Mouse (Mus musculus) midbrain, embryonic 15.5 days (tissue): ENCODE measurements around the gene Bcl9. TPM values are rescaled to one million over a fixed set of nuclear protein-coding genes. Genes with fewer than 3 reads are reported as not detected.

ENCODE experiments used
- ATAC-seq: fragments of 200-750 bp; cut with Nextera tagmentation; replicated peaks from 2 replicates; pipeline ENCODE4 v1.8.0; 2017; ENCODE audit warnings: moderate TSS enrichment
- H3K27ac ChIP-seq: fragments of 300-500 bp; sonication (generic); 2 replicates; pipeline ENCODE4 v1.5.1; 2015; ENCODE audit warnings: mild to moderate bottlenecking, inconsistent platforms
- H3K27me3 ChIP-seq: fragments of 300-500 bp; sonication (generic); replicated peaks from 2 replicates; pipeline ENCODE4 v1.6.1; 2015; ENCODE audit warnings: inconsistent platforms
- H3K36me3 ChIP-seq: fragments of 300-500 bp; sonication (generic); replicated peaks from 2 replicates; pipeline ENCODE4 v1.6.1; 2015; ENCODE audit warnings: inconsistent platforms
- H3K4me1 ChIP-seq: fragments of 300-500 bp; sonication (generic); 2 replicates; pipeline ENCODE4 v1.6.1; 2015; ENCODE audit warnings: inconsistent platforms
- H3K4me2 ChIP-seq: fragments of 300-500 bp; sonication (generic); 2 replicates; pipeline ENCODE4 v1.6.1; 2015; ENCODE audit warnings: inconsistent platforms, mild to moderate bottlenecking, moderate library complexity
- H3K4me3 ChIP-seq: fragments of 300-500 bp; sonication (generic); 2 replicates; pipeline ENCODE4 v1.5.1; 2015; ENCODE audit warnings: mild to moderate bottlenecking, inconsistent platforms
- H3K9ac ChIP-seq: fragments of 300-500 bp; sonication (generic); 2 replicates; pipeline ENCODE4 v1.6.1; 2015; ENCODE audit warnings: mild to moderate bottlenecking, inconsistent platforms
- H3K9me3 ChIP-seq: fragments of 300-500 bp; sonication (generic); 2 replicates; pipeline ENCODE4 v1.6.1; 2016; ENCODE audit warnings: inconsistent platforms
- WGBS: fragments of 180-500 bp; shearing (Covaris S2); methylation state at CpG from one replicate; pipeline ENCODE4 v1.1.7; 2015; ENCODE audit warnings: mixed read lengths; 5-methylcytosine and 5-hydroxymethylcytosine counted together
- polyA plus RNA-seq: library from polyadenylated mRNA; unstranded; fragments of >200 nt; fragmentation: Nextera tagmentation; extraction: Ambion mirVana; gene quantifications from 2 replicates; pipeline ENCODE4 v1.2.1, GENCODE M21; 2015

Bcl9 gene
- polyA plus RNA-seq, result 101 and 102 TPM in 2 replicates

DNA sequence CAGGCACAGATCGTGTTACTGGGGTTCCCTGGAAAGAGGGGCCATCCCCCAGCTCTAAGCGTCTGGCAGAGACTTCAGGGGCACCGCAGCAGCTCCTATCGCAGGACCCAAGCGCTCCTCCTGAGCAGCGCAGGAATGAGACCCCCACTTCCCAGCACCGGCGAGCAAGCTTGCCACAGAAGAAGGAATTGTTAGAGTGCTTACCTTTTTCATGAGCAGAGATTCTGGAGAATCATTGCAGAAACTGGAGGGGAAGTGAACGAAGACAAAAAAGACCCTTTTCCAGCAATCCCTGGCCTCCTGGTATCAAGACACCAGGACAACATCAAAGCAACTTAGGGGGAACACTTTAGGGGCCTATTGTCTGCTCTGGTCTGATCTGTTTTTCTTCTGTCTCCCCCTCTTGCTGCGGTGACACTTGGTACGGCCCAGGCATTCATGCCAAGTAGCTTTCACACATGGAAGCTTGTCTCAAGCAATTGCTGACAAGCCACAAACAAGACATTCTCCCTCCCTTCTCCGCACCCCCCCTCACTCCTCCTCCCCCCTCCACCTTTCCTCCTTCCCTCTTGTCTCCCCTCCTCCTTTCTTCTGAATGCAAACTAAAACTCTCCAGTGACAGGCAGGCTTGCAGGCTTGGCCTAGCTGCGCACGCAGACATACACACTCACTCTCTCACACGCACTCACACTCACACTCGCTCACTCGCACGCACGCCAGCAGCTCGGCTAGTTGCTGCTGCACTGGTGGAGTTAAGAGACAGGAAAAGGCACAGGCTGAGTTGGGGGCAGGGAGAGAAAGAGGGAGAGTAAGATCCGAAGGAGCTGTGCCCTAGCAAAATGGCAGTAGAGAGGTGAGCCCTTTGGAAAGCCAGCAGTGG lies at the start of gene Bcl9:
Gene Bcl9 (minus strand): TSS at position 365 of the 880 bp plus-strand sequence.
- peak; percentile 89 for ATAC-seq
- H3K27me3 ChIP-seq, result no peaks in the 10 kb centered on the region
- H3K9me3 ChIP-seq, result no peaks in the 10 kb centered on the region
- H3K27ac ChIP-seq, result peak within 1 kb of the TSS; percentile 97
- WGBS, result under 1% methylated on average over 21 of the region's 21 CpGs
- H3K4me3 ChIP-seq, result peak within 1 kb of the TSS; percentile 76
- H3K36me3 ChIP-seq, result no peaks in the 10 kb centered on the region
- peak within 1 kb of the TSS; percentile 81 for H3K9ac ChIP-seq
- peaks cover 42% of the 10 kb centered on the region for H3K4me1 ChIP-seq
- peak within 1 kb of the TSS; percentile 60 for H3K4me2 ChIP-seq

DNA sequence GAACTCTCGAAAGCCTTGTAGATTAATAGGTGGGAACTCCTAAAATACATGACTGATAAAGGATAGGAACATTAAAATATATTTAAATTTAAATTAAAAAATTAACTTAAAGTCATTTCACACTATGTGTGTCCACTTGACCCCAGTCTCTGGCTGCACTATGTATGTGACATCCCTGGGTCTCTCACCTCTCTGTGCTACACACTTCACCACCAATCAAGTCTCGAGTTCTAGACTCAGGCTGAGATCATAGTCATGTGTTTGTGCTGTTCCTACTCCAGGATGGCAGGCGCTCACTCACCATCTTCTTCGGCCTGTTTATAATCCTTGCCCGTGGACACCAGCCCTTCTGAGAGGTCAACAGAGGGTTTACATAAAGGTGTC lies 41.5 kb upstream of the Bcl9 start:
- no peaks in the 10 kb centered on the region for H3K9me3 ChIP-seq
- H3K27me3 ChIP-seq, result no peaks in the 10 kb centered on the region
- H3K9ac ChIP-seq, result no peak overlapping the region
- peak; percentile 59 for ATAC-seq
- H3K4me2 ChIP-seq, result no peak overlapping the region
- peaks cover 8% of the 10 kb centered on the region; the same call in 1 of the 2 replicates for H3K4me1 ChIP-seq
- no peak overlapping the region for H3K27ac ChIP-seq
- H3K36me3 ChIP-seq, result no peaks in the 10 kb centered on the region
- 71% methylated on average over 5 of the region's 5 CpGs for WGBS
- no peak overlapping the region for H3K4me3 ChIP-seq

DNA sequence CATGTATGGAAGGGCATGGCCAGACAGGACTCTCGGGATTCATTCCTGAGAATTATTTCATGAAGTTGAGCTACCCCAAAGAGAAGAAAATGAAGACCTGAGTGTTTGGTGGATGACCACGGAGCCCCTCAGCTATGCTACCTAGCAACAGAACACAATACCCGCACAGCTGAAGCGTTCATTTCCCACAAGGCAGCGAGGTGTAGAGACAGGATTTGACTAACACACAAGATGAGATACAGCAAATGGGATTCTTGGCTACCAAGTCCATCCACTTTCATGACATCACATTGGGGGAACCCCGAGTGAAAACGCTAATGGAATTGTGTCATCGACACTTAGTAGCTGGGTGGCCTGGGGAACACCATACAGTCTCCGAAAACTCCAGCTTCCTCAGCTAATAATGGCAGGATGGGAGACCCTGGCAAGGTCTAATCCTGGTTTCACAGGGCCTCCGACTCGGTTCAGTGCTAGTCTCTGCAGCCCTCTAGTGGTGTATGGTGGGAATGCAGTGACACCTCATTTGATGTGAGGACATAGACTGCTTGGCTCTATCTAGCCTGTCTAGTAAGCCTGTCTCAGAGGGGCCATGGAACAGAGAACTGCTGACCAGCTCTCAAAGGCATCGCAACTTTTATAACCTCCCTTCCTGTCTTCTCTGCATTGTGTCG lies 40.9 kb upstream of the Bcl9 start:
- H3K4me2 ChIP-seq, result peak overlapping the region; percentile 24
- no peak overlapping the region for H3K27ac ChIP-seq
- H3K27me3 ChIP-seq, result no peaks in the 10 kb centered on the region
- H3K36me3 ChIP-seq, result no peaks in the 10 kb centered on the region
- 16% methylated on average over 13 of the region's 13 CpGs for WGBS
- peaks cover 8% of the 10 kb centered on the region; the same call in 1 of the 2 replicates for H3K4me1 ChIP-seq
- no peaks in the 10 kb centered on the region for H3K9me3 ChIP-seq
- peak; percentile 95 for ATAC-seq
- H3K9ac ChIP-seq, result no peak overlapping the region
- no peak overlapping the region for H3K4me3 ChIP-seq

DNA sequence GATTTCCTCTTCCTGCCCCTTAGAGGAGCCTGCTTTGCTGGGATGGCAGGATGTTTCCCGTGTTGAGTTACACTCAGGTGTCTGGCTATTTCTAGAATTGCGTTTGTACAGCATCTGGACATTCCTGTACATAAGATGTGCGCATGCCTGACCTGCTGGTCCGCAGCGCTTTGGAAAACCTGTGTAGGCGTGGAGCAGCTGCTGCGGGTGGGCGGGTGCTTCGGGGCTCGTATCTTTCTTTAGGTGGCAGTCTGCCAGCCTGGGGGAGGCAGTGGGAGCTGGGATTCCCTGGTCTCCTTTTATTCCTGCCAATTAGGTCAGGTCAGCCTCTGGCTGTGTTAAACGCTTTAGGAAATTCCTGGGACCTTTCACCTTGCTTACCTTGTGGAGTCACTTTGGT lies 39.6 kb upstream of the Bcl9 start:
- H3K9me3 ChIP-seq, result no peaks in the 10 kb centered on the region
- no peaks in the 10 kb centered on the region for H3K36me3 ChIP-seq
- H3K4me3 ChIP-seq, result no peak overlapping the region
- no peak overlapping the region for H3K9ac ChIP-seq
- no peak for ATAC-seq
- WGBS, result 60% methylated on average over 11 of the region's 11 CpGs
- peaks cover 8% of the 10 kb centered on the region; the same call in 1 of the 2 replicates for H3K4me1 ChIP-seq
- H3K4me2 ChIP-seq, result no peak overlapping the region
- no peaks in the 10 kb centered on the region for H3K27me3 ChIP-seq
- H3K27ac ChIP-seq, result no peak overlapping the region

DNA sequence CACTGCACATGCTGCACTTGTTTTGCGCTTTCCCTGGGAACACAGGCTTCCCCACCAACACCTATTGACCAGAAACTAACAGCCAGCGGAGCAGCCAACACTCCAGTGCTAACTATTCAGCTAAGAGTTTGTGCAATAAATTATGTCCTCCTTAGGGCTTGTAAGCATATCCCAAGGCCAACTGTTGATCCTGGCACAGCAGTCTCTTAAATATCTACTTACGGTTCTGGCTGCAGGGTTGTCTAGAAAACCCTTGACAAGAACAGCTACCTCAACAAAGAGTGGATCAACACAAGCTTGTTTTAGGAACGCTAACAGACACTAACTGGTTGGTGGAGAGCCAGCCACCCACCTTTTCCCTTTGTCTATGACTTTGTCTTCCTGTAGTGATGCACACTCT lies 38.6 kb upstream of the Bcl9 start:
- Histone ChIP-seq H3K36me3 (no peaks in the 10 kb centered on the region), H3K4me1 (peaks cover 8% of the 10 kb centered on the region; the same call in 1 of the 2 replicates), H3K27me3 (no peaks in the 10 kb centered on the region), H3K9ac (no peak overlapping the region), H3K27ac (no peak overlapping the region), H3K4me3 (no peak overlapping the region), H3K9me3 (no peaks in the 10 kb centered on the region), H3K4me2 (no peak overlapping the region)
- ATAC-seq, result no peak
- whole genome bisulfite sequencing, result 69% methylated on average over 4 of the region's 4 CpGs

DNA sequence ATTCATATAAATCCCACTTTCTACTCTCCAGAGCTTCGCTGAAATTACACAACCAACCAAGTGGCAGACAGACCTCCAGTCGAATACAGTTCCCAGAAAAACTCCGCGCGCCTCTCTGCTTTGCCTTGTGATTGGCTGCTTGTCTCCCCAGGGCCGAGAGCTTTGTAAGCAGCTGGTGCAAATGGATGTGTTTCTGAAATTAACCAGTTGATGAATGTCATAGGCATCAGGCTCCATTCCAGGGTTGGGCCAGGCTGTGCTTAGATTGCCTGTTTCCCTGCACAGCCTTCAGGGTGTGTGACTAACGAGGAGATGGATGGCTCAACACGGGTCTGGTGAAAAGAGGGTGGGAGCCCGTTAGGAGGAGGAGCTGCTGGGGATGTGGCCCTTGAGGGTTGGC lies 36.9 kb upstream of the Bcl9 start:
- 48% methylated on average over 9 of the region's 9 CpGs for WGBS
- no peaks in the 10 kb centered on the region for H3K27me3 ChIP-seq
- H3K4me3 ChIP-seq, result no peak overlapping the region
- H3K4me1 ChIP-seq, result peaks cover 8% of the 10 kb centered on the region; the same call in 1 of the 2 replicates
- no peaks in the 10 kb centered on the region for H3K36me3 ChIP-seq
- no peaks in the 10 kb centered on the region for H3K9me3 ChIP-seq
- no peak overlapping the region for H3K27ac ChIP-seq
- no peak overlapping the region for H3K9ac ChIP-seq
- ATAC-seq, result no peak
- H3K4me2 ChIP-seq, result no peak overlapping the region

DNA sequence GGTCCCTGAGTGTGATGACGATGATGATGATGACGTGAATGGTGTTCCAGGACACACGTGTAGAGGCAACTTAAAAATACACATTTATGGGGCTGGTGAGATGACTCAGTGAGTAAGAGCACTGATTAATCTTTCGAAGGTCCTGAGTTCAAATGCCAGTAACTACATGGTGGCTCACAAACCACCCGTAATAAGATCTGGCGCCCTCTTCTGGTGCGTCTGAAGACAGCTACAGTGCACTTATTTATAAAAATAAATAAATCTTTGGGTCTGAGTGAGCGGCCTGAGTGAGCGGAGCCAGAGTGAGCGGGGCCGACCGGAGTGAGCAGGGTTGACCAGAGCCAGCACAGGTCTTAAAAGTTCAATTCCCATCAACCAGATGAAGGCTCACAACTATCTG lies 34.5 kb upstream of the Bcl9 start:
- H3K9me3 ChIP-seq, result no peaks in the 10 kb centered on the region
- H3K9ac ChIP-seq, result no peak overlapping the region
- ATAC-seq, result no peak

DNA sequence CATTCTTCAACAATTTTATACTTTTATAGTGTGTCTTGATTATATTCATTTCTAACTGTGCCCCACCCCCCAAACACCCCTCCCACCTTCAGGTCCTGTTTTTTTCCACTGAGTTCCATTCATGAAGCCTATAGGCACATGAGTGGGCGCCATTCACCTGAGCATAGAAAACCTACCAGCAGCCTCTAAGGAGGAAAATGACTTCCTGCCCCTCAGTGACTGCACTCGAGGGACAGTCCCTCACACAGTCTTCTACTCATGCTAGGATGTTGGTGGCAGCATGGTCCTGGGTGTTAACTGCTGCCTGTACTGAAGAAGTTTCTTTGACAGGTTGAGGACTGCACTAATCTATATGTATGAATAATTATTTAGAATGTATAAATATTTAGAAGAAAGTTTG lies 30.1 kb upstream of the Bcl9 start:
- no peak overlapping the region for H3K4me2 ChIP-seq
- ATAC-seq, result no peak
- no peak overlapping the region for H3K9ac ChIP-seq
- H3K4me1 ChIP-seq, result peaks cover 16% of the 10 kb centered on the region
- 92% methylated on average over 2 of the region's 2 CpGs for WGBS
- H3K9me3 ChIP-seq, result no peaks in the 10 kb centered on the region
- no peaks in the 10 kb centered on the region for H3K36me3 ChIP-seq
- no peaks in the 10 kb centered on the region for H3K27me3 ChIP-seq
- H3K4me3 ChIP-seq, result no peak overlapping the region
- H3K27ac ChIP-seq, result no peak overlapping the region

More for the DNA sequence above, 34.5 kb upstream of the Bcl9 start:
- Histone ChIP-seq H3K4me1 (peaks cover 4% of the 10 kb centered on the region; the same call in 1 of the 2 replicates), H3K27ac (no peak overlapping the region), H3K27me3 (no peaks in the 10 kb centered on the region), H3K4me2 (no peak overlapping the region), H3K36me3 (no peaks in the 10 kb centered on the region), H3K4me3 (no peak overlapping the region)
- WGBS, result 88% methylated on average over 12 of the region's 12 CpGs

DNA sequence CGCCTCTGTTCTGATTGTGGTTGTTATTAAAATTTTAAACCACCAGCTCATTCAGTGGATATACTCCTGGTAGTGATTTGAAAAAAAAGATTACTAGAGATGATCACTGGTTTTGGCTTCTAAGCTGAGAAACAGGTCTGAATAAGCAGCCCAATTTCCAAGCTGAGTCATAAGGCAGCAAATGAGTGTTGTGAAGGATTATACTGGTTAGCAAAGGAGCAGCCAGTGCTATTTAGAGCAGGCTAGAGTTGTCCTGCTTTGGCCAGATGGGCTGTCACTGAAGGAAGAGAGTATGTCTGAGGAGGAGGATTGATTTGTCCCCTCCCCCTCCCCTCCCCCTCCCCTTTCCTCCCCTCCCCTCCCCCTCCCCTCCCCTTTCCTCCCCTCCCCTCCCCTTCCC lies 29.6 kb upstream of the Bcl9 start:
- H3K27ac ChIP-seq, result no peak overlapping the region
- H3K4me3 ChIP-seq, result no peak overlapping the region
- H3K9me3 ChIP-seq, result no peaks in the 10 kb centered on the region
- ATAC-seq, result no peak
- H3K4me1 ChIP-seq, result peaks cover 16% of the 10 kb centered on the region
- no peaks in the 10 kb centered on the region for H3K36me3 ChIP-seq
- H3K27me3 ChIP-seq, result no peaks in the 10 kb centered on the region
- 98% methylated on average over 1 of the region's 1 CpGs for WGBS
- H3K4me2 ChIP-seq, result no peak overlapping the region
- H3K9ac ChIP-seq, result no peak overlapping the region

DNA sequence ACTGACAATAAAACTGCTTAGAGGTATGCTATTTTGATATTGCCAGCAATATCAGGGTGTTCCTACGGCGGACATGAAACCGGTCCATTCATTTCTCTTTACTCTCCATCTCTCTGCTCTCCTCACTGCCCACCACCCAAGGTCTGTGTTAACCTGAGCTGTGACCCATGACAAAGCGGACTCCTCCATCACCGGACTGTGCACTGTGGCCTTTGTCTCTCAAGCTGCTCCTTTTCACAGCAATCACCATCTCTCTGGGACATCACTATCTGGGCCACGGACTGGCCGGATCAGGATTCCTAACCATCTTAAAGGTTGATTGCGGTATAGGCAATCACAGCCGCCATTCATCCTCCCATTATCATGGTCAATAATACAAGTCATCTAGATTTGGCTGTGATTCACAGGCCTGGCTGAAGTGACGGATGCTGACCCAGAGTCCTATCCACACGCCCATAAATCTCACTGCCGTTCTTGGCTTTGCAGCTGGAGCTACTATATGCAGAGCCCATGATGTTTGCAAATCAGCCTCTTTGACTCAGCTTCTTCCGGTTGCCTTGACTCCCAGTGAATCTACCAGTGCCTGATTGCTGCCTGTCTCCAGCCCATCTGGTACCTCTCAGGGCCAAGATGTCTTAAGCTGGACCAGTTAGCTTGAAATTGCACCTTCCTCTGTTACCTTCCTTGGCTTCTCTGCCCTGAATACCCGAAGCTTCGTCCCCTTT lies 28.1 kb upstream of the Bcl9 start:
- Histone ChIP-seq H3K27ac (no peak overlapping the region), H3K4me3 (no peak overlapping the region), H3K4me2 (no peak overlapping the region), H3K9me3 (no peaks in the 10 kb centered on the region), H3K4me1 (peaks cover 16% of the 10 kb centered on the region), H3K36me3 (no peaks in the 10 kb centered on the region), H3K9ac (no peak overlapping the region), H3K27me3 (no peaks in the 10 kb centered on the region)
- peak; percentile 51; the same call in 1 of the 2 replicates for ATAC-seq
- 40% methylated on average over 15 of the region's 15 CpGs for WGBS

DNA sequence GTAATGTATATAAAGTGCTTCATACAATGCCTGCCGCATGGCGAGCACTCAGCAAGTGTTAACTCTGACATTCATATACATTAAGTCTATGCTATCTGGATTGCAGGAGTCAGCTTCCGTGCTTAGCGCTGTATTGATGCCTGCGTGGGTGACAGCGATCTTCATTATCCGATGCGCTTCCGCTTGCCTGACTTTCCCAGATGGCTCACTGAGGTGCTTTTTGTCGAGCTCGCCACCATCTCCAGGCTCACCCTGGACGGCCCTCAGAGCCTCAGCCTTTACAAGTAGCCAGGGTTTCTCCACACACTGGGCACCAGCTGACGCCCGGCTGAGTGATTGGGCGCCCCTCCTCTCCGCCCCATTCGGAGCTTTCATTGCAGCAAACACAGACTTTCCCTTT lies 26.3 kb upstream of the Bcl9 start:
- WGBS, result 37% methylated on average over 17 of the region's 17 CpGs
- Histone ChIP-seq H3K27me3 (no peaks in the 10 kb centered on the region), H3K27ac (no peak overlapping the region), H3K36me3 (no peaks in the 10 kb centered on the region), H3K9me3 (no peaks in the 10 kb centered on the region), H3K4me3 (no peak overlapping the region), H3K4me2 (peak overlapping the region; percentile 41), H3K4me1 (peaks cover 16% of the 10 kb centered on the region), H3K9ac (no peak overlapping the region)
- no peak; the same call in 1 of the 2 replicates for ATAC-seq

DNA sequence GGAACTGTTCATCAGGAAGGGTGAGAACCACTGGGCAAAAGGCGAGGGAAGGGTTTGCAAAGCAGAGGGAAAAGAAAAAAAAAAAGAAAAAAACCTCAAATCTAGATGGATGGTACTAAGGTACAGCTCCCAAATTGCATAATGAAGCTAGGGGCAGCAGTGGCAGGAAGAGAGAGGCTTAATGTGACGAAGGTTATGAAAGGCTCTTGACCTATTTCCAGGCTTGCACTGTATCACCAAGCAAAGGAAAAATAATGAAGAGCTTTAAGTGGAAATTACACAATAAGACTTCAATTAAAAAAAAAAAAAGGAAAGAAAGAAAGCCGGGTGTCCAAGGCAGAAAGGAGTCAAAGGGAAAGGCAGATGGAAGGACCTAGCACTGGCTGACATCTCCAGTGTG lies 19.6 kb upstream of the Bcl9 start:
- Histone ChIP-seq H3K4me3 (no peak overlapping the region), H3K4me2 (no peak overlapping the region), H3K4me1 (peaks cover 5% of the 10 kb centered on the region; the same call in 1 of the 2 replicates), H3K27me3 (0 out of 2 replicates have a peak, but pooled peaks cover 2% of the 10 kb centered on the region), H3K27ac (no peak overlapping the region), H3K9me3 (no peaks in the 10 kb centered on the region), H3K9ac (no peak overlapping the region), H3K36me3 (no peaks in the 10 kb centered on the region)
- ATAC-seq, result no peak
- WGBS, result 71% methylated on average over 3 of the region's 3 CpGs
